Mouse (Mus musculus) liver, embryonic 14.5 days (tissue): ENCODE results near the gene Ankmy2. TPM values are rescaled to one million over a fixed set of nuclear protein-coding genes. Genes with fewer than 3 reads are reported as not detected.

Experiments
- ATAC-seq: fragments of 200-750 bp; cut with Nextera tagmentation; 2 replicates; pipeline ENCODE4 v1.8.0; 2017; ENCODE audit warnings: moderate number of reproducible peaks, mild to moderate bottlenecking, moderate library complexity; ENCODE audit not compliant: insufficient read depth
- DNase-seq, 3 experiments: peaks; one replicate each; pipeline ENCODE4 v3.0.0-alpha.2; 2012 to 2013; ENCODE audit warnings: low read depth in 3 of 3, low spot score in 3 of 3
- H3K27ac ChIP-seq: fragments of 300-500 bp; sonication (generic); 2 replicates; pipeline ENCODE4 v1.5.1; 2014; ENCODE audit warnings: moderate library complexity, mild to moderate bottlenecking, control low read depth, inconsistent platforms
- H3K27me3 ChIP-seq: fragments of 300-500 bp; sonication (generic); 2 replicates; pipeline ENCODE4 v1.6.1; 2014; ENCODE audit warnings: mild to moderate bottlenecking, low read length, moderate library complexity; ENCODE audit not compliant: control insufficient read depth, insufficient read depth
- H3K36me3 ChIP-seq: fragments of 300-500 bp; sonication (generic); replicated peaks from 2 replicates; pipeline ENCODE4 v1.6.1; 2014; ENCODE audit warnings: low read depth; ENCODE audit not compliant: control insufficient read depth, insufficient read depth
- H3K4me1 ChIP-seq, 2 experiments: fragments of 200-500 bp in 1 of 2; fragments of 300-500 bp in 1 of 2; sonication (generic) in 1 of 2; replicated peaks; 2 replicates each; pipeline ENCODE4 v1.6.1; 2012 to 2014; ENCODE audit warnings: antibody characterized with exemption in 1 of 2, inconsistent platforms in 1 of 2, low read length in 1 of 2; ENCODE audit not compliant: control insufficient read depth in 2 of 2, insufficient read depth in 2 of 2
- H3K4me2 ChIP-seq: fragments of 300-500 bp; sonication (generic); 2 replicates; pipeline ENCODE4 v1.6.1; 2014; ENCODE audit warnings: low read depth, mild to moderate bottlenecking, control low read depth, moderate library complexity
- H3K4me3 ChIP-seq, 2 experiments: fragments of 200-500 bp in 1 of 2; fragments of 300-500 bp in 1 of 2; sonication (generic) in 1 of 2; 2 replicates each; pipeline ENCODE4 v1.5.1; 2012 to 2014; ENCODE audit warnings: low read depth in 2 of 2, low read length in 2 of 2, mild to moderate bottlenecking in 2 of 2, control low read depth in 1 of 2, inconsistent platforms in 1 of 2, moderate library complexity in 1 of 2; ENCODE audit not compliant: insufficient read depth in 1 of 2
- H3K9ac ChIP-seq: fragments of 300-500 bp; sonication (generic); replicated peaks from 2 replicates; pipeline ENCODE4 v1.6.1; 2014; ENCODE audit warnings: mild to moderate bottlenecking, control low read depth, moderate library complexity
- H3K9me3 ChIP-seq: fragments of 300-500 bp; sonication (generic); 2 replicates; pipeline ENCODE4 v1.6.1; 2016; ENCODE audit warnings: low read length, mixed read lengths; ENCODE audit not compliant: control insufficient read depth
- CTCF ChIP-seq: IDR thresholded peaks from 2 replicates; pipeline ENCODE4 v1.5.1; 2016; ENCODE audit warnings: antibody characterized with exemption, low read depth, control low read depth
- EP300 ChIP-seq: IDR thresholded peaks from 2 replicates; pipeline ENCODE4 v1.6.1; 2016; ENCODE audit warnings: antibody characterized with exemption, low read depth
- WGBS: fragments of 180-500 bp; shearing (Covaris S2); extraction: QIAGEN DNeasy Blood & Tissue Kit; methylation state at CpG from one replicate; pipeline ENCODE4 v1.1.7; 2014; ENCODE audit not compliant: insufficient replicate concordance; 5-methylcytosine and 5-hydroxymethylcytosine counted together
- polyA plus RNA-seq, 2 experiments: library from polyadenylated mRNA; depleted of rRNA in 1 of 2; stranded (reverse) in 1 of 2; unstranded in 1 of 2; fragments of >200 nt; fragmentation: Nextera tagmentation in 1 of 2; extraction: Ambion mirVana in 1 of 2; gene quantifications; 2 replicates each; pipeline versions ENCODE4 v1.2.1 to v1.2.3; 2012 to 2014

Gene Ankmy2
- polyA plus RNA-seq, 2 experiments = 4.4 to 8.0 TPM

DNA sequence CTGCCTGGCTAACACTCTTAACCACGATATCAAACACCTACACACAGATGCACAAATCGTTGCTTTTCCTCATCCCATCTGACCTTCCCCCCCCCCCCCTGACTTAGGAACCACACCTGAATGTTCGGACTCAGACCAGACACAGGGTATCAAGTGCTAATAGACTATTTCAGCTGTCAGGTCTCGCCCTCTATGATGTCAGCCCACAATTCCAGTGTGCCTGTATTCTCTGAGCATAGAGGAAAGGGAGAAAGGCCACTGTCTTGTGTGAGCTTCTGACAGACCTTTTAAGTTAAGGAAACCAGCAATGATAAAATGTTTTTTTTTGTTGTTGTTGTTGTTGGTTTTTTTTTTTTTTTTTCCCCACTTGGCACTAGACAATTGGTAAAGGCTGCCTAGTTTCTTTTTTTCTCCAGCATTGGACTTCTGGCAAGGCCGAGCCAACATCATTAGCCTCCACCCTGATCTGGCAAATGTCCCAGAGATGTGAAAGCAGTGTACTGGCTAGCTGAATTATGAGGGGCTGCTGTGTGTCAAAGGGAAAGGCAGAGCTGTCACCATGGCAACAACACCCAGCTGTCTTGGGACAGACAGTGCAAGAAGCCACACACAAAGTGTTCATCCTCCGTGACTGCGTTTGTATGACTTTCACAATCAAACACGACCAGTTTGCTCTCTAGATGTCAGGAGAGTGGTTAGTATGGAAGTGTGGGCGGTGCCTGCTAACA lies 50.3 kb downstream of the Ankmy2 start:
- H3K4me2 ChIP-seq = no peak overlapping the region
- H3K4me3 ChIP-seq = no peak overlapping the region
- 53% methylated on average over 9 of the region's 9 CpGs for WGBS

DNA sequence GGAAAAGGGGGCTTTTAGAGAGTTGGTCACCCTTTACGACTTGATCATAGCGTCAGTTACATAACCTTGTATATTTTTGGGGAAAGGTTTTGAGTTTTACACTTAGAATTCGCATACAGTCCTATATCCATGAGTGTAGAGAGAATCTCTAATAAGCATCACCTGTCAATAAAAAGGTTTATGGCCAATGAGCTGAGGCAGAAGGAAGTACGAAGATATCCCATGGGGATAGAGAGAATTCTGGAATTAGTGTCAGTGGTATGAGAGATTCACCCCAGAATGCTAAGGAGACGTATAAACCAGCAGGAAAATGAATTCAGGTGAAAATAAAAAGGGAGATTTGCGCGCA lies 50.9 kb downstream of the Ankmy2 start:
- TF ChIP-seq EP300 (no peak), CTCF (no peak)
- Histone ChIP-seq H3K4me3 (no peak overlapping the region), H3K27me3 (no peaks in the 10 kb centered on the region), H3K4me1 (no peaks in the 10 kb centered on the region), H3K27ac (no peak overlapping the region), H3K9ac (no peak overlapping the region), H3K36me3 (no peaks in the 10 kb centered on the region), H3K9me3 (no peaks in the 10 kb centered on the region), H3K4me2 (no peak overlapping the region)
- DNase-seq (no peak), ATAC-seq (no peak)
- WGBS = 63% methylated on average over 7 of the region's 7 CpGs

More for the DNA sequence above, 50.3 kb downstream of the Ankmy2 start:
- no peak overlapping the region for H3K9ac ChIP-seq
- no peaks in the 10 kb centered on the region for H3K27me3 ChIP-seq
- H3K4me1 ChIP-seq = no peaks in the 10 kb centered on the region
- H3K27ac ChIP-seq = no peak overlapping the region
- no peak for TF ChIP-seq EP300
- no peak for TF ChIP-seq CTCF
- H3K9me3 ChIP-seq = no peaks in the 10 kb centered on the region
- no peak for ATAC-seq
- H3K36me3 ChIP-seq = no peaks in the 10 kb centered on the region
- no peak for DNase-seq

DNA sequence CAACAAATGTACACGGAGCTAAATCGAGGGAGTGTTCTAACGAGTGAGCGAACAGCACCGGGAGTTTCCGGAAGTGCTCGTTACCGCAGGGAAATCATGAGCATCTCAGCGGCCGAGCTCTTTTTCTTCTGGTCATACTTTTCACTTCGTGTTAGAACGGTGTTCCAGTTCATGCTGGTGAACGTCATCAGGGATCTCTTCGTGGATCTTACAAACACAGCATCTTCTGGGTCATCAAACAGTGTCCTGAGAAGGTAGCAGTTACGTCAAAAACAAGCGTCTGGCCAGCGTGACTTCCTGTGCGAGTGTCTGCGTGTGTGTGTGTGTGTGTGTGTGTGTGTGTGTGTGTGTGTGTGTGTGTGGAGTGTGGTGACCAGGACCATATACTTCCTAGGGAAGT lies 51.5 kb downstream of the Ankmy2 start:
- Histone ChIP-seq H3K4me3 (0 out of 4 replicates have a peak overlapping the region, but pooled peaks of 1 of the 2 experiments have one; percentile 24), H3K4me2 (no peak overlapping the region), H3K27ac (no peak overlapping the region), H3K4me1 (no peaks in the 10 kb centered on the region), H3K9me3 (no peaks in the 10 kb centered on the region), H3K36me3 (no peaks in the 10 kb centered on the region), H3K27me3 (no peaks in the 10 kb centered on the region), H3K9ac (no peak overlapping the region)
- ATAC-seq (no peak), DNase-seq (no peak)
- TF ChIP-seq CTCF = no peak
- WGBS = 65% methylated on average over 19 of the region's 19 CpGs

DNA sequence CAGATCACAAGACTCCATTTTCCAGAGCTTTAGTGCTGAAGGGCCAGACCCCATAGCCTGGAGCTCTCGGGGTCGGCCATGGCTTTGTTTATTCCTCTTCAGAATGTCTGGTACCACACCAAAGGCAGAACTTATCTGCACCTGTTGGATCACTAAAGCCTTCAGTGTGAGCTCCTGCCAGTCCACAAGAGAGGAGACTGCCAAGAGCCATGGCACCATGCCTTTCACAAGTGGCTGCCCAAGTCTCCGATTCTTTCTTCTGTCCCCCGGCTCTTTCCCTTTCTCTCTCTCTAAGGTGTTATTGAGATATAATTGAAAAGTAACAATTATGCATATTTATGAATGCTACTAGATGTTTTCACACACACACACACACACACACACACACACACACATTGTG lies 53.2 kb downstream of the Ankmy2 start:
- no peak overlapping the region for H3K4me2 ChIP-seq
- DNase-seq (no peak), ATAC-seq (no peak)
- H3K36me3 ChIP-seq = no peaks in the 10 kb centered on the region
- no peaks in the 10 kb centered on the region for H3K27me3 ChIP-seq
- no peak overlapping the region for H3K27ac ChIP-seq
- H3K9ac ChIP-seq = no peak overlapping the region
- no peak overlapping the region for H3K4me3 ChIP-seq
- H3K9me3 ChIP-seq = no peaks in the 10 kb centered on the region
- 72% methylated on average over 4 of the region's 4 CpGs for WGBS
- no peaks in the 10 kb centered on the region for H3K4me1 ChIP-seq
- TF ChIP-seq EP300 (no peak), CTCF (no peak)

DNA sequence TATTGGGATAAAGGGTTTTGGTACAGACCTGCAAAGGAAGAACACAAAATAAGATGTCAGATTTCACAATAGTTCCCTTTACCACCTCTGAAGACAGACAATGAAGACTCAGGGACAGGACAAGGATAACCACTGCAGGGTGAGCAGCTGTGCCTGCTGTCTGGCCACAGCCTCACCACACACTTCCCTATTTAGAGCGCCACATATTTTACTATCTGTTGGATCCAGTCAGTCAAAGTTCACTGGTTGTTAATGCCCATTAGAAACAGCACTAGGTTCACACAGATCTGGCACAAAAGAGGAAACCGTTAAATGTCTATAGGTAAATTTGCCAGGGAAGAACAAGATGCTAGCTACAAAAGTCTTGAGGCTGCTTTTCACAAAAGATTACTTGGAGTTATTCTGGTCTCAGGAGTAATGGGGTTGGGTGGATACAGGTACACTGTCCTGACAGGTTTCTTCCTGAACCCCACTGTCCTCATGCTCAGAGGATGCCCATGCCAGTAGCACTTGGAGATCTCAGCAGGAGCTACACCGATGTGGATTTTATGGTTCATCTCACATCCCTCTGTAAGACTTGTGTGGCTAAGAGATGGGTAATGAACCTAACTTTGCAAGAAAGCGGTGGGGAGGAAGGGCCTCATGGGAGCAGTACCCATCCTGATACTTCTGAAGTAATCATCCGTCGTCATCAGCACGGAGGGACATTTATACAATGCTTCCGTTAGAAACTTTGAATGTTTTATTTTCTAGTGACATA lies 57.7 kb downstream of the Ankmy2 start:
- no peaks in the 10 kb centered on the region for H3K9me3 ChIP-seq
- no peaks in the 10 kb centered on the region for H3K27me3 ChIP-seq
- H3K4me1 ChIP-seq = no peaks in the 10 kb centered on the region
- H3K36me3 ChIP-seq = no peaks in the 10 kb centered on the region
- no peak overlapping the region for H3K4me3 ChIP-seq
- 27% methylated on average over 8 of the region's 8 CpGs for WGBS
- ATAC-seq (no peak), DNase-seq (no peak)
- no peak for TF ChIP-seq EP300
- TF ChIP-seq CTCF = no peak
- no peak overlapping the region for H3K27ac ChIP-seq
- H3K4me2 ChIP-seq = no peak overlapping the region
- H3K9ac ChIP-seq = no peak overlapping the region
